Mouse (Mus musculus) left cerebral cortex, postnatal 14 days (tissue): ENCODE measurements around the gene Notch2. TPM values are rescaled to one million over a fixed set of nuclear protein-coding genes. Genes with fewer than 3 reads are reported as not detected.

Experiments used
- DNase-seq, 2 experiments: peaks; one replicate each; pipeline ENCODE4 v3.0.0; 2021 to 2022; ENCODE audit warnings: low spot score in 2 of 2, mixed read lengths in 1 of 2
- intact Hi-C: fragments of 180-260 bp; cut with DNase I; formaldehyde crosslinking; loops from one replicate; pipeline ENCODE4 v1.15.1; 2025
- total RNA-seq, 2 experiments: library from RNA; stranded (reverse); gene quantifications; 2 replicates each; pipeline ENCODE4 v1.2.3; 2021

Gene Notch2
- total RNA-seq, 2 experiments from 2014 or later: 14.9 to 15.0 TPM

GRCm38 (mm10) chr3:98180805-98181204, 167.5 kb downstream of the Notch2 start:
- peak; percentile 31 to 52 for DNase-seq
- intact Hi-C loops: loop anchor here (2.0 kb wide), 1 partner anchor 44 kb away; no protein-coding TSS in a partner anchor

GRCm38 (mm10) chr3:98185163-98185714, 171.9 kb downstream of the Notch2 start:
- peak in 1 of 2 experiments; percentile 6 for DNase-seq
- intact Hi-C loops: no loop called here

- intact Hi-C loops: no loop called here
Observed at GRCm38 (mm10) chr3:98187777-98188176, 174.4 kb downstream of the Notch2 start.

GRCm38 (mm10) chr3:98197711-98198532, 184.6 kb downstream of the Notch2 start:
- DNase-seq: no peak
- intact Hi-C loops: no loop called here

More at GRCm38 (mm10) chr3:98187777-98188176, 174.4 kb downstream of the Notch2 start:
- no peak for DNase-seq

- DNase-seq: no peak
- intact Hi-C loops: no loop called here
Observed at GRCm38 (mm10) chr3:98199747-98200146, 186.4 kb downstream of the Notch2 start.

Other genes with a start within 250 kb of the Notch2 start
- gene Pde4dip, start 124.8 kb upstream of the Notch2 start, total RNA-seq: 100 to 1,000 TPM; 243 to 274 TPM
- 10 to 100 TPM; 69.4 to 69.5 TPM for gene Sec22b, start 112.3 kb upstream of the Notch2 start, total RNA-seq
- gene Adam30, start 147.1 kb downstream of the Notch2 start, total RNA-seq: not detected
- not detected for gene Reg4, start 208.6 kb downstream of the Notch2 start, total RNA-seq